Comparison of ENCODE assay signal across 8 mouse cellular contexts in the genomic region with DNA sequence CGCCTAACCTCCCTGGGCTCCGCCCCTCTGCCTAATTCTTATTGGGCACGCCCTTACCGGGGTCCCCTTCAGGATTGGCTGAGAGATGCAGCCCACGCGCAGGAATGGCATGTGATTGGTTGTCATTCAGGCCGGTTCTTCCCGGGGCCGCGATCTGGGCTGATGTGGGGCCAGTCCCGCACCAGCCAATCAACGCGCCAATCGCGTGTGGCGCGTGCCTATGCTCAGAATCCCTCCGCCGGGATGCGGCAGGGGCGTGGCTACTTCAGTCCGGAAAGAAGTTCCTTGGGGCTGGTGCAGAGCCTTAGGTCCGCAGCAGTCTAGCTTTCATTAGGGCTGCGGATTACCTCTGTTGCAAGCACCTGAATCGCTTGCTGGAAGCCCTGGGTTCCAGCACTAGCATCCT. TPM values are rescaled to one million over a fixed set of nuclear protein-coding genes. Genes with fewer than 3 reads are reported as not detected.
DNase-seq lines count a peak whose midpoint lies in the region; ATAC-seq and TF ChIP-seq lines count a peak whose summit lies in the region.

No protein-coding gene starts in this region.

- H3K79me2 ChIP-seq in C2C12 (ENCODE audit: control insufficient read depth, insufficient read depth): no peaks in the 10 kb centered on the region
- no peaks in the 10 kb centered on the region for H3K79me2 ChIP-seq in liver, adult 2 months (ENCODE audit: control insufficient read depth, insufficient read depth, low read length)
- no peaks in the 10 kb centered on the region for H3K79me2 ChIP-seq in myocyte (ENCODE audit: control insufficient read depth, insufficient read depth)

- H3K4me1 ChIP-seq in erythroblast, embryonic 14.5 days (ENCODE audit: control insufficient read depth): peaks cover 67% of the 10 kb centered on the region
- H3K4me1 ChIP-seq in heart, embryonic 11.5 days (ENCODE audit: control insufficient read depth, insufficient read depth, low read length): 0 out of 2 replicates have a peak, but pooled peaks cover 2% of the 10 kb centered on the region
- peaks cover 5% of the 10 kb centered on the region for H3K4me1 ChIP-seq in kidney, embryonic 16.5 days (ENCODE audit: insufficient read depth, low read length)
- peaks cover 27% of the 10 kb centered on the region for H3K4me1 ChIP-seq in liver, adult 2 months (ENCODE audit: control insufficient read depth, insufficient read depth, low read length)

- H3K9me3 ChIP-seq in erythroblast, embryonic 14.5 days (ENCODE audit: control insufficient read depth, low read length): no peaks in the 10 kb centered on the region
- H3K9me3 ChIP-seq in heart, embryonic 11.5 days (replicated peaks; ENCODE audit: control insufficient read depth, low read length): no peaks in the 10 kb centered on the region
- H3K9me3 ChIP-seq in kidney, embryonic 16.5 days (ENCODE audit: low read length): no peaks in the 10 kb centered on the region

- DNase-seq in brain, embryonic 14.5 days (ENCODE audit: low read depth): peak; percentile 99
- DNase-seq in liver, adult 2 months (ENCODE audit: extremely low read depth, low read depth, low spot score): peak; percentile 97
- peak; percentile 99 for DNase-seq in splenic B cell, adult 2 months (ENCODE audit: low read depth, low spot score)

- H3K4me3 ChIP-seq in C2C12 (ENCODE audit: insufficient read depth, poor library complexity, severe bottlenecking): peak overlapping the region; percentile 6
- peak overlapping the region; percentile 58 for H3K4me3 ChIP-seq in erythroblast, embryonic 14.5 days (replicated peaks)
- peak overlapping the region; percentile 34 for H3K4me3 ChIP-seq in heart, embryonic 11.5 days (ENCODE audit: low read depth, low read length)
- peak overlapping the region; percentile 29 for H3K4me3 ChIP-seq in kidney, embryonic 16.5 days (ENCODE audit: low read length)
- peak overlapping the region; percentile 59 for H3K4me3 ChIP-seq in liver, adult 2 months (ENCODE audit: insufficient read depth, low read depth, low read length)
- peak overlapping the region; percentile 18 for H3K4me3 ChIP-seq in myocyte

- under 1% methylated on average over 25 of the region's 25 CpGs for WGBS in heart, embryonic 11.5 days (ENCODE audit: insufficient replicate concordance)
- under 1% methylated on average over 25 of the region's 25 CpGs for WGBS in kidney, embryonic 16.5 days
- under 1% methylated on average over 25 of the region's 25 CpGs for WGBS in liver, adult 2 months

- H3K36me3 ChIP-seq in C2C12 (ENCODE audit: control insufficient read depth, insufficient read depth): no peaks in the 10 kb centered on the region
- no peaks in the 10 kb centered on the region for H3K36me3 ChIP-seq in erythroblast, embryonic 14.5 days (ENCODE audit: control insufficient read depth)
- no peaks in the 10 kb centered on the region for H3K36me3 ChIP-seq in heart, embryonic 11.5 days (ENCODE audit: control insufficient read depth, insufficient read depth, low read length)
- no peaks in the 10 kb centered on the region for H3K36me3 ChIP-seq in kidney, embryonic 16.5 days (ENCODE audit: insufficient read depth, low read length)
- no peaks in the 10 kb centered on the region for H3K36me3 ChIP-seq in liver, adult 2 months (ENCODE audit: control insufficient read depth, insufficient read depth, low read length)
- no peaks in the 10 kb centered on the region for H3K36me3 ChIP-seq in myocyte (ENCODE audit: control insufficient read depth, insufficient read depth)
- H3K36me3 ChIP-seq in splenic B cell, adult 2 months (ENCODE audit: control insufficient read depth, insufficient read depth, low read length, poor library complexity, severe bottlenecking): no peaks in the 10 kb centered on the region

- TF ChIP-seq CTCF in C2C12 (IDR thresholded peaks at IDR 0.05; ENCODE audit: control insufficient read depth, insufficient read depth, insufficient read length): no peak
- TF ChIP-seq CTCF in brain, embryonic 14.5 days (IDR thresholded peaks at IDR 0.05; ENCODE audit: borderline replicate concordance, extremely low read depth, insufficient read depth, insufficient read length): 0 out of 2 replicates have a peak, but pooled peaks have one; percentile 6
- TF ChIP-seq CTCF in liver, adult 2 months (IDR thresholded peaks at IDR 0.05; ENCODE audit: low read depth, low read length): no peak

- H3K4me2 ChIP-seq in heart, embryonic 11.5 days: peak overlapping the region; percentile 67
- peak overlapping the region; percentile 48 for H3K4me2 ChIP-seq in kidney, embryonic 16.5 days (replicated peaks; ENCODE audit: low read depth, low read length)
- H3K4me2 ChIP-seq in myocyte (ENCODE audit: low read depth): peak overlapping the region; percentile 80

- no peaks in the 10 kb centered on the region for H3K79me3 ChIP-seq in C2C12 (ENCODE audit: low read depth)

- no peaks in the 10 kb centered on the region for H3K27me3 ChIP-seq in C2C12 (ENCODE audit: control insufficient read depth, insufficient read depth, insufficient read length)
- no peaks in the 10 kb centered on the region for H3K27me3 ChIP-seq in erythroblast, embryonic 14.5 days (ENCODE audit: control insufficient read depth)
- H3K27me3 ChIP-seq in heart, embryonic 11.5 days (ENCODE audit: control insufficient read depth, insufficient read depth, low read length): no peaks in the 10 kb centered on the region
- no peaks in the 10 kb centered on the region for H3K27me3 ChIP-seq in kidney, embryonic 16.5 days (ENCODE audit: insufficient read depth, low read length)
- no peaks in the 10 kb centered on the region for H3K27me3 ChIP-seq in liver, adult 2 months (ENCODE audit: control insufficient read depth, insufficient read depth, low read length)
- H3K27me3 ChIP-seq in myocyte (ENCODE audit: control insufficient read depth, insufficient read depth, insufficient read length): no peaks in the 10 kb centered on the region
- H3K27me3 ChIP-seq in splenic B cell, adult 2 months (ENCODE audit: control insufficient read depth, insufficient read depth, low read length, poor library complexity, severe bottlenecking): no peaks in the 10 kb centered on the region; the same call in 1 of the 2 replicates

- ATAC-seq in heart, embryonic 11.5 days (replicated peaks; ENCODE audit: insufficient number of reproducible peaks, low FRiP score, low TSS enrichment): peak; percentile 99
- ATAC-seq in kidney, embryonic 16.5 days (ENCODE audit: low FRiP score, low TSS enrichment): peak; percentile 99

- peak overlapping the region; percentile 47; the same call in 1 of the 2 replicates for H3K9ac ChIP-seq in heart, embryonic 11.5 days (ENCODE audit: low read depth, low read length)
- peak overlapping the region; percentile 36 for H3K9ac ChIP-seq in kidney, embryonic 16.5 days (replicated peaks; ENCODE audit: low read length)
- H3K9ac ChIP-seq in liver, adult 2 months (ENCODE audit: low read depth, low read length): peak overlapping the region; percentile 12; the same call in 1 of the 2 replicates

- peak; percentile 29; the same call in 1 of the 2 replicates for TF ChIP-seq POLR2A in brain, embryonic 14.5 days (IDR thresholded peaks at IDR 0.05; ENCODE audit: borderline replicate concordance, extremely low read depth, insufficient read depth, insufficient read length, poor library complexity, severe bottlenecking)
- peak; percentile 89; the same call in 1 of the 2 replicates for TF ChIP-seq POLR2A in liver, adult 2 months (IDR thresholded peaks at IDR 0.05; ENCODE audit: extremely low read depth, insufficient read depth, low read length)
- TF ChIP-seq POLR2A in myocyte (IDR thresholded peaks at IDR 0.05; ENCODE audit: insufficient read length, low read depth): peak; percentile 55

- H3ac ChIP-seq in C2C12 (ENCODE audit: control insufficient read depth, insufficient read length, low read depth) (no peak overlapping the region), myocyte (ENCODE audit: control insufficient read depth, insufficient read length) (no peak overlapping the region)

- H3K27ac ChIP-seq in heart, embryonic 11.5 days (ENCODE audit: low read depth, low read length): no peak overlapping the region
- H3K27ac ChIP-seq in kidney, embryonic 16.5 days (ENCODE audit: low read length): no peak overlapping the region
- peak overlapping the region; percentile 93 for H3K27ac ChIP-seq in liver, adult 2 months (replicated peaks; ENCODE audit: insufficient read depth, low read depth, low read length)

TF ChIP-seq in C2C12, 6 proteins besides CTCF, POLR2A, EP300 and RAD21 (continues in another document):
- TF ChIP-seq MAX (IDR thresholded peaks at IDR 0.05) (peak; percentile 75), MYOG (IDR thresholded peaks at IDR 0.05; ENCODE audit: control insufficient read depth, extremely low read depth, insufficient read length) (no peak)

TF ChIP-seq in myocyte, 11 proteins besides CTCF, POLR2A, EP300 and RAD21 (continues in another document):
- TF ChIP-seq USF1 (IDR thresholded peaks at IDR 0.05; ENCODE audit: low read depth): peak; percentile 47
- TF ChIP-seq MAX (IDR thresholded peaks at IDR 0.05; ENCODE audit: low read depth): no peak

RNA-seq across cellular contexts. Expression of gene Aacs, which starts 9.9 kb away (rescaled TPM):
- polyA plus RNA-seq in C2C12 (2012; fragmentation: generic; extraction: Trizol) (53.3 TPM), myocyte (2012; fragmentation: generic; extraction: Trizol) (70.7 TPM)
- polyA plus RNA-seq in brain, embryonic 14.5 days (2012; rRNA removed): 69.9 and 73.4 TPM in 2 replicates
- polyA plus RNA-seq in erythroblast, embryonic 14.5 days (2012): 0.25 and 0.32 TPM in 2 replicates
- polyA plus RNA-seq in heart, embryonic 11.5 days (2014; fragmentation: Nextera tagmentation; extraction: Ambion mirVana): 14.2 and 15.5 TPM in 2 replicates
- 39.8 and 41.1 TPM in 2 replicates for polyA plus RNA-seq in kidney, embryonic 16.5 days (2015; fragmentation: Nextera tagmentation; extraction: Ambion mirVana)
- total RNA-seq in liver, adult 2 months (2014; rRNA removed): 29.3 and 40.9 TPM in 2 replicates
- 66.8 and 190 TPM in 2 replicates for polyA plus RNA-seq in liver, adult 2 months (2012; rRNA removed)

RNA-seq across cellular contexts. Expression of gene Bri3bp, which starts 24.3 kb away (rescaled TPM):
- polyA plus RNA-seq in C2C12 (2012; fragmentation: generic; extraction: Trizol): 29.4 TPM
- polyA plus RNA-seq in brain, embryonic 14.5 days (2012; rRNA removed): 13.0 and 23.5 TPM in 2 replicates
- 0.16 and 0.38 TPM in 2 replicates for polyA plus RNA-seq in erythroblast, embryonic 14.5 days (2012)
- polyA plus RNA-seq in heart, embryonic 11.5 days (2014; fragmentation: Nextera tagmentation; extraction: Ambion mirVana): 30.8 and 32.7 TPM in 2 replicates
- 44.4 and 46.1 TPM in 2 replicates for polyA plus RNA-seq in kidney, embryonic 16.5 days (2015; fragmentation: Nextera tagmentation; extraction: Ambion mirVana)
- total RNA-seq in liver, adult 2 months (2014; rRNA removed): 7.7 and 8.8 TPM in 2 replicates
- polyA plus RNA-seq in liver, adult 2 months (2012; rRNA removed): 18.3 and 23.0 TPM in 2 replicates
- 24.8 TPM for polyA plus RNA-seq in myocyte (2012; fragmentation: generic; extraction: Trizol)

RNA-seq across cellular contexts. Expression of gene Dhx37, which starts 31.8 kb away (rescaled TPM):
- 25.2 TPM for polyA plus RNA-seq in C2C12 (2012; fragmentation: generic; extraction: Trizol)
- 27.6 and 31.5 TPM in 2 replicates for polyA plus RNA-seq in brain, embryonic 14.5 days (2012; rRNA removed)
- 0.95 and 1.0 TPM in 2 replicates for polyA plus RNA-seq in erythroblast, embryonic 14.5 days (2012)
- polyA plus RNA-seq in heart, embryonic 11.5 days (2014; fragmentation: Nextera tagmentation; extraction: Ambion mirVana): 9.9 and 10.6 TPM in 2 replicates
- polyA plus RNA-seq in kidney, embryonic 16.5 days (2015; fragmentation: Nextera tagmentation; extraction: Ambion mirVana): 10.4 and 14.2 TPM in 2 replicates
- total RNA-seq in liver, adult 2 months (2014; rRNA removed): 3.8 and 5.6 TPM in 2 replicates
- polyA plus RNA-seq in liver, adult 2 months (2012; rRNA removed): 12.0 and 14.0 TPM in 2 replicates
- polyA plus RNA-seq in myocyte (2012; fragmentation: generic; extraction: Trizol): 17.2 TPM

Comparison
In these comparisons a context has a peak if more than half of its experiments do, and no peak if none do; other contexts are left out.
1. H3K4me3 ChIP-seq: peak in every context shown above with its lines; median percentile 59 in liver, adult 2 months; 58 in erythroblast, embryonic 14.5 days; 34 in heart, embryonic 11.5 days; 29 in kidney, embryonic 16.5 days; 18 in myocyte; 6 in C2C12.
2. POLR2A ChIP-seq: peak in every context shown above with its lines; median percentile 89 in liver, adult 2 months; 55 in myocyte; 29 in brain, embryonic 14.5 days.
3. RNA of gene Aacs, which starts 9.9 kb away (polyA plus RNA-seq): 66.8 to 190 TPM in liver, adult 2 months, 70.7 TPM in myocyte (single experiment), 69.9 to 73.4 TPM in brain, embryonic 14.5 days, 53.3 TPM in C2C12 (single experiment), 39.8 to 41.1 TPM in kidney, embryonic 16.5 days and 14.2 to 15.5 TPM in heart, embryonic 11.5 days; 0.25 to 0.32 TPM in erythroblast, embryonic 14.5 days; every median in the first group is over 10 times any median in the second.
4. RNA of gene Bri3bp, which starts 24.3 kb away (polyA plus RNA-seq): 44.4 to 46.1 TPM in kidney, embryonic 16.5 days, 30.8 to 32.7 TPM in heart, embryonic 11.5 days, 29.4 TPM in C2C12 (single experiment), 24.8 TPM in myocyte (single experiment), 13.0 to 23.5 TPM in brain, embryonic 14.5 days and 18.3 to 23.0 TPM in liver, adult 2 months; 0.16 to 0.38 TPM in erythroblast, embryonic 14.5 days; every median in the first group is over 10 times any median in the second.
5. Peak in every context shown above with its lines, with median percentiles within 50 percentile points of each other: DNase-seq, H3K4me2 ChIP-seq and H3K9ac ChIP-seq.